Mouse (Mus musculus) limb, embryonic 10.5 days (tissue): Measurements from ENCODE around the gene Ddx51. TPM values are rescaled to one million over a fixed set of nuclear protein-coding genes. Genes with fewer than 3 reads are reported as not detected.

Experiments used
- DNase-seq: peaks from one replicate; pipeline ENCODE4 v3.0.0-alpha.2; 2017; ENCODE audit warnings: low spot score
- H3K27ac ChIP-seq: fragments of 300-500 bp; sonication (generic); 2 replicates; pipeline ENCODE4 v1.5.1; 2016; ENCODE audit warnings: mild to moderate bottlenecking
- H3K27me3 ChIP-seq: fragments of 300-500 bp; sonication (generic); 2 replicates; pipeline ENCODE4 v1.6.1; 2016; ENCODE audit warnings: low read depth, mild to moderate bottlenecking; ENCODE audit not compliant: poor library complexity, severe bottlenecking
- H3K36me3 ChIP-seq: fragments of 300-500 bp; sonication (generic); 2 replicates; pipeline ENCODE4 v1.6.1; 2016; ENCODE audit warnings: mild to moderate bottlenecking, moderate library complexity
- H3K4me1 ChIP-seq: fragments of 300-500 bp; sonication (generic); 2 replicates; pipeline ENCODE4 v1.6.1; 2016
- H3K4me3 ChIP-seq: fragments of 300-500 bp; sonication (generic); 2 replicates; pipeline ENCODE4 v1.5.1; 2016; ENCODE audit warnings: mild to moderate bottlenecking, moderate library complexity
- H3K9me3 ChIP-seq: fragments of 300-500 bp; sonication (generic); replicated peaks from 2 replicates; pipeline ENCODE4 v1.6.1; 2016; ENCODE audit warnings: mild to moderate bottlenecking
- WGBS: fragments of 180-500 bp; shearing (Covaris S2); methylation state at CpG from one replicate; pipeline ENCODE4 v1.1.7; 2016; 5-methylcytosine and 5-hydroxymethylcytosine counted together
- microRNA-seq: library from miRNA; unstranded; fragments of <30 nt; microRNA quantifications from one replicate; pipeline ENCODE4, GENCODE M21; 2017
- polyA plus RNA-seq: library from polyadenylated mRNA; unstranded; fragments of >200 nt; fragmentation: Nextera tagmentation; extraction: Ambion mirVana; gene quantifications from 2 replicates; pipeline ENCODE4 v1.2.1, GENCODE M21; 2016

The Ddx51 gene
- polyA plus RNA-seq, 1 experiment from 2014 or later, result 38.1 TPM

GRCm38 (mm10) chr5:110682041-110682440 is 28.8 kb downstream of the Ddx51 start:
- H3K27ac ChIP-seq, result no peak overlapping the region
- WGBS, result 94% methylated on average over 8 of the region's 8 CpGs
- H3K4me1 ChIP-seq, result no peaks in the 10 kb centered on the region
- no peaks in the 10 kb centered on the region for H3K27me3 ChIP-seq
- no peak overlapping the region for H3K4me3 ChIP-seq
- peaks cover 100% of the 10 kb centered on the region for H3K36me3 ChIP-seq
- DNase-seq, result no peak
- no peaks in the 10 kb centered on the region for H3K9me3 ChIP-seq

DNA sequence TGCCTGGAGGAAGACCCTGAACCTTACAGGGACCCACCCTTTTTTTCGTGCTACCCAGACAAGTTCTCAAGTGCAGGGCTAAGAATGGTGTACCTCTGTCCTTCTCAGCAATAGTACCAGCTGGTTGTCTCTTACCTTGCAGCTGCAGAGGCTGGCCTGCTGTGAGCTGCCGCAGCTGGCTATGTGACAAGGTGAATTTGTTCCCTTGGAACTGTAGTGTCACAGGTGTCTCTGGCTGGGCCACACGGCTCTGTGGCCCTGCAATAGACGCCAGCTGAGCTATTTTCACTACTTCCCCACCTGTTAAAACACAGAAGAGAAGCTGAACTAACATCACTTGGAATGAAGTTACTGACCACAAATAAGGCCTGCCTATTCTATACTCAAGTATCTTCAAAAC is 45.4 kb downstream of the Ddx51 start:
- no peak for DNase-seq
- 93% methylated on average over 4 of the region's 4 CpGs for WGBS
- no peaks in the 10 kb centered on the region for H3K4me1 ChIP-seq

GRCm38 (mm10) chr5:110704004-110704403 is 50.8 kb downstream of the Ddx51 start:
- peaks cover 98% of the 10 kb centered on the region for H3K36me3 ChIP-seq
- H3K9me3 ChIP-seq, result no peaks in the 10 kb centered on the region
- 85% methylated on average over 1 of the region's 1 CpGs for WGBS
- H3K4me3 ChIP-seq, result no peak overlapping the region
- H3K27me3 ChIP-seq, result no peaks in the 10 kb centered on the region
- no peaks in the 10 kb centered on the region for H3K4me1 ChIP-seq
- no peak overlapping the region for H3K27ac ChIP-seq
- DNase-seq, result no peak

More for the DNA sequence above, 45.4 kb downstream of the Ddx51 start:
- Histone ChIP-seq H3K9me3 (no peaks in the 10 kb centered on the region), H3K27ac (no peak overlapping the region), H3K4me3 (no peak overlapping the region), H3K27me3 (no peaks in the 10 kb centered on the region), H3K36me3 (peaks cover 97% of the 10 kb centered on the region)

DNA sequence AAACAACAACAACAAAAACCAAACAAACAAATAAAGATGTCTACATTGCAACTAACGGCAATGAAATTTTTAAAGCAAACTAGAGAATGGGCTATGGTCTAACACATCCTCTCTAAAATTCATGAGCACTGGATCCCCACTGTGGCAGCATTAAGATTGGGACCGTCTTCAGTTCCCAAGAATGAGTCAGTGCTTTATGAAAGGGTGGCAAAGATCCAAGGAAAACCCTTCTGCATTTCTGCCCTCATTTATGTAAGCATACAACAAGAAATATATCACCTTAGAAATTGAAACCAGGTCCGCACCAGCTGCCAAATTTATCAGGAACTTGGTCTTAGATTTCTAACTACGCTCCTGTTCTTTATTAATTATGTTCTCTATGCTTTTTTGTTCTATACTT is 56.0 kb downstream of the Ddx51 start:
- H3K9me3 ChIP-seq, result no peaks in the 10 kb centered on the region
- no peaks in the 10 kb centered on the region for H3K27me3 ChIP-seq
- H3K27ac ChIP-seq, result no peak overlapping the region
- DNase-seq, result no peak
- no peak overlapping the region for H3K4me3 ChIP-seq
- no peaks in the 10 kb centered on the region for H3K4me1 ChIP-seq
- 96% methylated on average over 4 of the region's 4 CpGs for WGBS
- peaks cover 88% of the 10 kb centered on the region for H3K36me3 ChIP-seq

Small RNA genes within 50 kb of the gene (microRNA-seq; reads per million reads assigned to microRNA genes)
- gene Mir7026, result 3.2 reads per million, percentile 2 among the genes with 10 or more reads in this experiment

Other genes starting within 250 kb of the Ddx51 start
- 22.5 and 24.8 TPM in 2 replicates for gene Fbrsl1, start 204.9 kb upstream of the Ddx51 start, polyA plus RNA-seq
- not detected in 2 replicates for gene Galnt9, start 109.1 kb upstream of the Ddx51 start, polyA plus RNA-seq
- 90.4 and 102 TPM in 2 replicates for gene Noc4l, start within 50 bp of the Ddx51 start, polyA plus RNA-seq
- gene Ep400, start 117.3 kb downstream of the Ddx51 start, polyA plus RNA-seq, result 60.8 and 64.0 TPM in 2 replicates
- 44.2 and 58.7 TPM in 2 replicates for gene Pus1, start 127.2 kb downstream of the Ddx51 start, polyA plus RNA-seq
- 27.5 and 32.2 TPM in 2 replicates for gene Ulk1, start 156.6 kb downstream of the Ddx51 start, polyA plus RNA-seq
- 27.3 and 33.6 TPM in 2 replicates for gene Hscb, start 186.3 kb downstream of the Ddx51 start, polyA plus RNA-seq
- 40.8 and 45.1 TPM in 2 replicates for gene Chek2, start 186.5 kb downstream of the Ddx51 start, polyA plus RNA-seq
- 12.6 and 15.1 TPM in 2 replicates for gene Ttc28, start 226.4 kb downstream of the Ddx51 start, polyA plus RNA-seq